Mouse (Mus musculus): ENCODE measurements around the gene Zfpl1.

- no peak for TF ChIP-seq POLR2A (IDR thresholded peaks at IDR 0.05; ENCODE audit: low read depth, low read length)
- TF ChIP-seq CTCF (IDR thresholded peaks at IDR 0.05; ENCODE audit: extremely low read depth, insufficient read depth, insufficient read length, insufficient replicate concordance): no peak
Observed at GRCm38 (mm10) chr19:6073889-6074288, 10.9 kb downstream of the Zfpl1 start.
